Mouse (Mus musculus): ENCODE results near the gene Slc16a4. TPM values are rescaled to one million over a fixed set of nuclear protein-coding genes. Genes with fewer than 3 reads are reported as not detected.

Slc16a4 gene
- polyA plus RNA-seq, 1 experiment from 2014 or later = 0.49 TPM

GRCm38 (mm10) chr3:107351706-107352105 lies 60.7 kb downstream of the Slc16a4 start:
- no peaks in the 10 kb centered on the region for H3K36me3 ChIP-seq (ENCODE audit: insufficient read depth, low read length)
- H3K4me1 ChIP-seq (ENCODE audit: insufficient read depth, low read depth, low read length) = no peaks in the 10 kb centered on the region
- TF ChIP-seq EP300 (IDR thresholded peaks at IDR 0.05) = no peak
- no peak for TF ChIP-seq CTCF (IDR thresholded peaks at IDR 0.05)
- no peaks in the 10 kb centered on the region for H3K9me3 ChIP-seq (ENCODE audit: low read length)
- H3K4me3 ChIP-seq (ENCODE audit: low read depth, low read length) = no peak overlapping the region
- H3K27ac ChIP-seq (ENCODE audit: low read length) = no peak overlapping the region
- ATAC-seq (no peak), DNase-seq (ENCODE audit: low spot score) (no peak)
- WGBS = 72% methylated on average over 3 of the region's 3 CpGs
- no peak overlapping the region for H3K9ac ChIP-seq (replicated peaks; ENCODE audit: low read depth)
- no peaks in the 10 kb centered on the region for H3K27me3 ChIP-seq (replicated peaks; ENCODE audit: insufficient read depth, low read length)
- no peak overlapping the region for H3K4me2 ChIP-seq (replicated peaks; ENCODE audit: low read depth, low read length)

GRCm38 (mm10) chr3:107355618-107356260 lies 64.7 kb downstream of the Slc16a4 start:
- ATAC-seq = no peak
- Histone ChIP-seq H3K4me1 (ENCODE audit: insufficient read depth, low read depth, low read length) (no peaks in the 10 kb centered on the region; the same call in 1 of the 2 replicates), H3K27ac (ENCODE audit: low read length) (no peak overlapping the region), H3K9me3 (ENCODE audit: low read length) (no peaks in the 10 kb centered on the region), H3K4me2 (replicated peaks; ENCODE audit: low read depth, low read length) (no peak overlapping the region), H3K36me3 (ENCODE audit: insufficient read depth, low read length) (no peaks in the 10 kb centered on the region), H3K4me3 (ENCODE audit: low read depth, low read length) (no peak overlapping the region), H3K27me3 (replicated peaks; ENCODE audit: insufficient read depth, low read length) (no peaks in the 10 kb centered on the region), H3K9ac (replicated peaks; ENCODE audit: low read depth) (no peak overlapping the region)
- no peak for DNase-seq (ENCODE audit: low spot score)
- WGBS = 85% methylated on average over 5 of the region's 6 CpGs
- no peak for TF ChIP-seq EP300 (IDR thresholded peaks at IDR 0.05)
- TF ChIP-seq CTCF (IDR thresholded peaks at IDR 0.05) = no peak

- Histone ChIP-seq H3K4me2 (replicated peaks; ENCODE audit: low read depth, low read length) (peak overlapping the region; percentile 25), H3K9me3 (ENCODE audit: low read length) (no peaks in the 10 kb centered on the region), H3K27ac (ENCODE audit: low read length) (no peak overlapping the region), H3K4me3 (ENCODE audit: low read depth, low read length) (no peak overlapping the region), H3K27me3 (replicated peaks; ENCODE audit: insufficient read depth, low read length) (no peaks in the 10 kb centered on the region), H3K36me3 (ENCODE audit: insufficient read depth, low read length) (no peaks in the 10 kb centered on the region), H3K4me1 (ENCODE audit: insufficient read depth, low read depth, low read length) (no peaks in the 10 kb centered on the region; the same call in 1 of the 2 replicates), H3K9ac (replicated peaks; ENCODE audit: low read depth) (no peak overlapping the region)
- peak; percentile 95 for ATAC-seq
- WGBS = 0% methylated on average over 10 of the region's 11 CpGs
- DNase-seq (ENCODE audit: low spot score) = peak; percentile 83
- TF ChIP-seq CTCF (IDR thresholded peaks at IDR 0.05) (peak; percentile 78), EP300 (IDR thresholded peaks at IDR 0.05) (no peak)
Observed at GRCm38 (mm10) chr3:107356964-107357441, 66.0 kb downstream of the Slc16a4 start.

DNA sequence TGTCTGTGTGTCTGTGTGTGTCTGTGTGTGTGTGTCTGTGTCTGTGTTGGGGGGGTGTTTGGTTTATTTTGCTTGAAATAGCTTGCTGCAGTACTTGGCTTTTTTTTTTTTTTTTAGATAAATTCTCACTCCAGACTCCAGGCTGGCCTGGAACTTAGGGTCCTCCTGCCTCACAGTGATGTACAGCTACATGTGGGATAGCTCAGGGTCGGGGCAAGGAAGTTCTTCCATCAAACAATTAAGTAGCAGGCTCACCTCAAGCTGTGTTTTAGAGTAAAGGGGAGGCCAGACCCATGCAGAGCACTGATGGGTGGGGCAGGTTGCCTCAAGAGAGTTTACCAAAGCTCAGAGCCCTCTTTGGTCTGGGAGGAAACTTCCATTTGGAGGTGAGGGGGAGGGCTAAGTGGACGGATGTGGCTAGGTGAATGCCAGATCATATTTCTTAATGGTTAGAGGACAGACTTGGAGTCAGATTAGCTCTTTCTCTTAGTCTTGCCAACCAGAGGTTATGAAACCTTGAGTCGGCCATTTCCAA lies 66.7 kb downstream of the Slc16a4 start:
- Histone ChIP-seq H3K9me3 (ENCODE audit: low read length) (no peaks in the 10 kb centered on the region), H3K4me1 (ENCODE audit: insufficient read depth, low read depth, low read length) (no peaks in the 10 kb centered on the region; the same call in 1 of the 2 replicates), H3K27me3 (replicated peaks; ENCODE audit: insufficient read depth, low read length) (no peaks in the 10 kb centered on the region), H3K4me2 (replicated peaks; ENCODE audit: low read depth, low read length) (no peak overlapping the region), H3K4me3 (ENCODE audit: low read depth, low read length) (no peak overlapping the region), H3K36me3 (ENCODE audit: insufficient read depth, low read length) (no peaks in the 10 kb centered on the region), H3K9ac (replicated peaks; ENCODE audit: low read depth) (no peak overlapping the region), H3K27ac (ENCODE audit: low read length) (no peak overlapping the region)
- TF ChIP-seq EP300 (IDR thresholded peaks at IDR 0.05) (no peak), CTCF (IDR thresholded peaks at IDR 0.05) (no peak)
- peak; percentile 25; the same call in 1 of the 2 replicates for ATAC-seq
- WGBS = 44% methylated on average over 3 of the region's 3 CpGs
- DNase-seq (ENCODE audit: low spot score) = peak; percentile 12

DNA sequence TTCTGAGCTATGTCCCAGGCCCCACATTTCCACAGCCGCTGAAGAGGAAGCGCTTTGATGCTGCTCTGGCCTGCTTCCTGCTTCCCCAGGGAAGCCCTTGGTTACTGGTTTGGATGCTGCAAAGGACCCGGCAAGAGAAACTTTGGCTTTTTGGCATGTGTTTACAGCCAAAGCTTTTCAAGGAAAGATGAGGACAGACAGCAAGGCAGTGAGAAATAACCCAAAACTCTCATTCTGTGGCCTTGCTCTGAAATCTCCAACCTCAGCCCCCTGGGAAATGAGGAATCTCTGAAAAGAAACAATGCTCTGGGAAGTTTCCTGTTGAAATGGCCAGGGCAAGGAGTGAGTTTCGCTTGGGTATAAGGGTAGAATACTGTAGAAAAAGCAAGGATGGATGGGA lies 69.3 kb downstream of the Slc16a4 start:
- H3K4me3 ChIP-seq (ENCODE audit: low read depth, low read length) = no peak overlapping the region
- H3K36me3 ChIP-seq (ENCODE audit: insufficient read depth, low read length) = no peaks in the 10 kb centered on the region
- no peak overlapping the region for H3K9ac ChIP-seq (replicated peaks; ENCODE audit: low read depth)
- H3K4me1 ChIP-seq (ENCODE audit: insufficient read depth, low read depth, low read length) = no peaks in the 10 kb centered on the region; the same call in 1 of the 2 replicates
- ATAC-seq (no peak), DNase-seq (ENCODE audit: low spot score) (no peak)
- 56% methylated on average over 4 of the region's 4 CpGs for whole genome bisulfite sequencing
- H3K27me3 ChIP-seq (replicated peaks; ENCODE audit: insufficient read depth, low read length) = no peaks in the 10 kb centered on the region
- H3K4me2 ChIP-seq (replicated peaks; ENCODE audit: low read depth, low read length) = no peak overlapping the region
- TF ChIP-seq CTCF (IDR thresholded peaks at IDR 0.05) = no peak
- TF ChIP-seq EP300 (IDR thresholded peaks at IDR 0.05) = no peak
- no peak overlapping the region for H3K27ac ChIP-seq (ENCODE audit: low read length)
- H3K9me3 ChIP-seq (ENCODE audit: low read length) = no peaks in the 10 kb centered on the region

Other genes starting within 250 kb of the Slc16a4 start
- gene Kcna2, start 190.1 kb upstream of the Slc16a4 start, polyA plus RNA-seq (2015; fragmentation: Nextera tagmentation; extraction: Ambion mirVana) = 0.87 and 0.93 TPM in 2 replicates
- gene Kcna10, start 108.2 kb upstream of the Slc16a4 start, polyA plus RNA-seq (2015; fragmentation: Nextera tagmentation; extraction: Ambion mirVana) = not detected in 2 replicates
- 0.36 and 0.41 TPM in 2 replicates for gene Cym, start 69.5 kb upstream of the Slc16a4 start, polyA plus RNA-seq (2015; fragmentation: Nextera tagmentation; extraction: Ambion mirVana)
- gene A630076J17Rik, start 60.6 kb upstream of the Slc16a4 start, polyA plus RNA-seq (2015; fragmentation: Nextera tagmentation; extraction: Ambion mirVana) = not detected in 2 replicates
- gene Prok1, start 51.5 kb upstream of the Slc16a4 start, polyA plus RNA-seq (2015; fragmentation: Nextera tagmentation; extraction: Ambion mirVana) = 0.12 TPM in 1 of 2 replicates, not detected in the other
- 201 and 215 TPM in 2 replicates for gene Lamtor5, start 12.4 kb upstream of the Slc16a4 start, polyA plus RNA-seq (2015; fragmentation: Nextera tagmentation; extraction: Ambion mirVana)
- gene Rbm15, start 42.4 kb downstream of the Slc16a4 start, polyA plus RNA-seq (2015; fragmentation: Nextera tagmentation; extraction: Ambion mirVana) = 7.2 and 7.5 TPM in 2 replicates
- 0.02 TPM in 1 of 2 replicates, not detected in the other for gene Kcnc4, start 168.3 kb downstream of the Slc16a4 start, polyA plus RNA-seq (2015; fragmentation: Nextera tagmentation; extraction: Ambion mirVana)
- gene Slc6a17, start 226.8 kb downstream of the Slc16a4 start, polyA plus RNA-seq (2015; fragmentation: Nextera tagmentation; extraction: Ambion mirVana) = 0.38 and 0.84 TPM in 2 replicates

Data from lung, postnatal 0 days (tissue).